Mouse (Mus musculus) embryo, embryonic 10.5 days (tissue): Measurements from ENCODE around the gene Ak3.

ENCODE experiments used
- DNase-seq: peaks from one replicate; pipeline ENCODE4 v3.0.0-alpha.2; 2015; ENCODE audit warnings: low spot score

The Ak3 gene

DNA sequence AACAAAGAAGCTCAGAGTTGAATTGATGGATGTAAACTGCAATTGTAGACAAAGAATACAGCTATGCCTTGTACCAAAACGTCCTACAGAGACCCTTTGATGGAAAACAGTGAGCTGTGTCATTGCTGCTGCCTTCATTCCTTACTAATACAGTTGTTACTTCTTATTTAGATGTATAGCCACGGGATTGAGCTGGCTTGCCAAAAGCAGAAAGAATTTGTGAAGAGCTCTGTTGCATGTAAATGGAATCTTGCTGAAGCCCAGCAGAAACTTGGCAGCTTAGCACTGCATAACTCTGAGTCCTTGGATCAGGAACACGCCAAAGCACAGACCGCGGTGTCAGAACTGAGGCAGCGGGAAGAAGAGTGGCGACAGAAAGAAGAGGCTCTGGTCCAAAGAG is 52.9 kb downstream of the Ak3 start:
- no peak for DNase-seq

DNA sequence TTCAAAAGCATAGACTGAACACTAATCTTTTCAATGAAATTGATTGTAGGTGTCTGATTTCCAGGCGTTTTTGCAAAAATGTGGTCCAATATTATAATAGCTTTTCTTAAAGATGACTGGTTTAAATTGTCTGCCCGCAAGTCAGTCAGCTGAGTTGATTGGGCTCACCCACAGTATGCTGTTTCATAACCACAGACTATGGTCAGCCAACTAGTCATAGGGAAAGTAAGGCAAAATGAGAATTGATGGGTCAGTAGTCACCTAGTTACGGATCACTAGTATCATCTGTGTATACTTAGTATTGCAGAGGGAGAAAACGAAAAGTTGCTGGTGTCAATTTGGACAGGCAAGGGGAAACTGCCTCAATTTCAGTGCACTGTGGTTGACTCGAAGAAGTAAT is 56.4 kb downstream of the Ak3 start:
- DNase-seq: no peak

DNA sequence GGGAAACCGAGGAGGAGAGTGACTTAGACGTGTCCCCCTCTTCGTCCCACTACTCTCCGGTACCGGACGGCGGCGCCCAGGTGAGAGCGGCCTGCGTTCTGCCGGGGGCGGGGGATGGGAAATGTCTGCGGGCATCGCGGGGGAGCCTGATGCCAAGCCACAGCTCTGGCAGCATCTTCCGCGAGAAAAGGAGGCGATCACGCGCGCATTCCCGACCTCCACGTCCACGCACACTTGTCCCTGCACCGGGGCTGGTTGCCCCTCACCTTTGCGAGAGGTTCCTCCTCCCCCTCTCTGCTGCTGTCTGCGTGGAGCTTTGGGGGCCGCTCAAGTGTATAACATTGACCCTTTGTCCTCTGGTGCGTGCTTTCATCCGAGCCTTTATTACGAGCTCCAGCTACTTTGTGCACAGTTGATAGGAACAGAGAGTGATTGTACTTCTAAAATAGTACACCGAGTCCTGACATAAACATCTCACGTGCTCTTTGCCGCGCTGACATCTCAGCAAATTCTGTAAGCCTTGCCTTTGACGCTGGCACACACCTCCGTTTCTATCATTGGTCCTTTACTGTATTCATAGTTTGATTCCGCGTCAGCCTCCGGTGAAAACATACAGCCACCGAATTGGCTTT is 57.1 kb downstream of the Ak3 start:
- peak; percentile 50 for DNase-seq

- DNase-seq: peak; percentile 96
Measured at GRCm38 (mm10) chr19:28990194-28990589, 57.6 kb downstream of the Ak3 start, which contains the start of gene Cdc37l1. Cdc37l1 (plus strand) TSS chr19:28990352.

- no peak for DNase-seq
Measured at GRCm38 (mm10) chr19:28989515-28989914, 58.2 kb downstream of the Ak3 start.

- no peak for DNase-seq
Measured at GRCm38 (mm10) chr19:28982617-28983016, 65.1 kb downstream of the Ak3 start.

- DNase-seq: peak; percentile 84
Measured at GRCm38 (mm10) chr19:28974862-28975611, 72.7 kb downstream of the Ak3 start.
